Mouse (Mus musculus) G1E (cell line): ENCODE results near the gene Nckap5l. TPM values are rescaled to one million over a fixed set of nuclear protein-coding genes. Genes with fewer than 3 reads are reported as not detected.

Experiments used
- ATAC-seq: 2 replicates; pipeline ENCODE4 v1.8.0; 2016; ENCODE audit warnings: mild to moderate bottlenecking; ENCODE audit not compliant: insufficient number of reproducible peaks, poor library complexity, low FRiP score, severe bottlenecking; ENCODE audit errors: extremely low read depth
- DNase-seq: peaks from one replicate; pipeline ENCODE4 v3.0.0; 2012; ENCODE audit warnings: low spot score
- H3K27me3 ChIP-seq: 2 replicates; pipeline ENCODE4 v1.6.1; 2012; ENCODE audit warnings: mild to moderate bottlenecking, low read length, inconsistent platforms; ENCODE audit not compliant: insufficient read depth
- H3K36me3 ChIP-seq: replicated peaks from 2 replicates; pipeline ENCODE3; 2012; ENCODE audit warnings: mild to moderate bottlenecking, inconsistent platforms
- H3K4me1 ChIP-seq: 2 replicates; pipeline ENCODE4 v1.6.1; 2012; ENCODE audit warnings: low read depth, low read length, inconsistent platforms, mixed read lengths; ENCODE audit not compliant: insufficient read depth
- H3K4me3 ChIP-seq: 2 replicates; pipeline ENCODE4 v1.5.1; 2012; ENCODE audit warnings: low read depth, mild to moderate bottlenecking, inconsistent platforms, low read length, moderate library complexity, mixed read lengths
- H3K9me3 ChIP-seq: replicated peaks from 2 replicates; pipeline ENCODE4 v1.6.1; 2012; ENCODE audit warnings: inconsistent platforms
- CTCF ChIP-seq: IDR thresholded peaks from 2 replicates; pipeline ENCODE4 v1.5.1; 2012; ENCODE audit warnings: low read depth, low read length, inconsistent platforms, mixed read lengths
- GATA1 ChIP-seq: IDR thresholded peaks from 2 replicates; pipeline ENCODE4 v1.6.1; 2012; ENCODE audit warnings: borderline replicate concordance, low read length, inconsistent platforms, mixed read lengths
- GATA2 ChIP-seq: IDR thresholded peaks from 2 replicates; pipeline ENCODE4 v1.6.1; 2012; ENCODE audit warnings: low read depth, low read length, inconsistent platforms, borderline replicate concordance
- POLR2AphosphoS5 ChIP-seq: IDR thresholded peaks from 2 replicates; pipeline ENCODE4 v1.6.1; 2012; ENCODE audit warnings: low read depth, low read length, inconsistent platforms; ENCODE audit not compliant: insufficient replicate concordance
- TAL1 ChIP-seq: conservative IDR thresholded peaks from 2 replicates; pipeline ENCODE4 v1.6.1; 2012; ENCODE audit warnings: low read depth, low read length, inconsistent platforms, mixed read lengths
- polyA plus RNA-seq: library from polyadenylated mRNA; stranded (reverse); fragments of >175 nt; gene quantifications from 2 replicates; pipeline ENCODE4 v1.2.3, GENCODE M21; 2012
- total RNA-seq, 2 experiments: library from RNA; stranded (forward) in 1 of 2; stranded (reverse) in 1 of 2; fragments of 200-1000 nt in 1 of 2; fragments of >200 nt in 1 of 2; fragmentation: Nextera tagmentation in 1 of 2; gene quantifications; 2 replicates each; pipeline ENCODE4 v1.2.3; 2014 to 2017

The Nckap5l gene
- total and polyA plus RNA-seq, 3 experiments = 0.60 to 16.1 (median 15.2) TPM

DNA sequence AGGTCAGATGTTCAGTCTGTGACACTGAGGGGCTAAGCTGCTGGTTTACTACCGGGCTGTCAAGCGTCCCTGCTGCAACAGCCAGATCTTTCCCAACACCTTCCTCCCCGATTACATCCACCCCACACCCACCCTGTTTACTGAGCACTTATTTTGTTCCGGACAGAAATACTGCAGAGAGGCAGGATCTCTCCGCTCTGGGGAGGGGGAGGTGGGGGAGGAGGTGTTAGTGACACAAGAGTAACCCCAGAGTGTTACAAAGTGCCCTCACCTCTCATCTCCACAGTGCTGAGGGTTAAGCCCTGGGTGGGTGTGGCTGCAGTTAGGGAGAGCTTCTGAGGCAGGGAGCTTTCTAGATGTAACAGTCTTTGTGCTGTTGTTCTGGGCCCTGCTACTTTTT lies 42.8 kb upstream of the Nckap5l start:
- H3K27me3 ChIP-seq = peaks cover 8% of the 10 kb centered on the region

DNA sequence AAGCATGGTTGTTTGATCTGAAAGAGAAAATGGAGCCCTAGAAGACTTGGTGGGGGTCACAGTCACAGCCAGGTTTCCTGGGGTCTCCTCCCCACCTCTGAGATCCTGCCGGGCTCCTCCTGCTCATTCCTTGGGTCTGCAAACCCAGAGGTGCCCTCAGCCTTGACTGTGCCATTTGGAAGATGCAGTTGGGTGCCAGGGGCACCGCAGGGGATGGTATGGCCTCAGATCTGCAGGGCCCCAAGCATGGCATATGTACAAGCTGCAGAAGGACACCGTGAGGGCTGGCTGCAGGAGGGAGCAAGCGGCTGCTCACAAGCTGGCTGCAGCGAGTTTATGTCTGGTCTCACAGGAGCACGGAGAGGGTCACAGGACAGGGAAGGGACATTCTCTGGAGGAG lies 42.2 kb upstream of the Nckap5l start:
- H3K4me1 ChIP-seq = no peaks in the 10 kb centered on the region
- ATAC-seq (no peak), DNase-seq (no peak)
- H3K9me3 ChIP-seq = no peaks in the 10 kb centered on the region
- H3K4me3 ChIP-seq = no peak overlapping the region
- no peaks in the 10 kb centered on the region for H3K36me3 ChIP-seq
- TF ChIP-seq CTCF = no peak
- TF ChIP-seq TAL1 = no peak
- TF ChIP-seq POLR2AphosphoS5 = no peak
- TF ChIP-seq GATA1 = no peak
- TF ChIP-seq GATA2 = no peak
- H3K27me3 ChIP-seq = peaks cover 10% of the 10 kb centered on the region

More for the DNA sequence above, 42.8 kb upstream of the Nckap5l start:
- Histone ChIP-seq H3K36me3 (no peaks in the 10 kb centered on the region), H3K4me3 (no peak overlapping the region), H3K9me3 (no peaks in the 10 kb centered on the region), H3K4me1 (no peaks in the 10 kb centered on the region)
- TF ChIP-seq GATA2 = no peak
- no peak for TF ChIP-seq GATA1
- no peak for TF ChIP-seq CTCF
- TF ChIP-seq TAL1 = no peak
- DNase-seq (no peak), ATAC-seq (no peak)

DNA sequence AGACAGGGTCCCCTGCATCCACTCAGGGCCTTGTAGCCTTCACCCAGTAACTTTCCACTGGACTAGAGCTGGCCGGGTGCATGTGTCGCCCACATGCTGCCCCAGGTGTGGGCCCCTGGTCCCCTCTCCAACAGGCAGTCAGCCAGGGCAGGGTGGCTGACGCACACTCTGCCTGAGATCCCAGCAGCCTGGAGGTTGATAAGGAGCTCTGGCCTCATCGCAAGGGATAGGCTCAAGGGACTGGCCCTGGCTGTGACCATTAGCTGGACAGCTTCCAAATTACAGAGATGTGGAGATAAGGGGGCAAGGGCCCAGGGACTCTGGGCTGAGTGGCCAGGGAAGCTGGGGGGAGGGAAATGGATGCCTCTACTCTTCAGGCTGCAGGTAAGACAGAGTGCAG lies 41.2 kb upstream of the Nckap5l start:
- TF ChIP-seq TAL1 (no peak), CTCF (no peak), POLR2AphosphoS5 (no peak), GATA2 (no peak), GATA1 (no peak)
- H3K27me3 ChIP-seq = peaks cover 18% of the 10 kb centered on the region

GRCm38 (mm10) chr15:99498356-99498755 lies 40.8 kb upstream of the Nckap5l start:
- ATAC-seq = no peak

More for the DNA sequence above, 41.2 kb upstream of the Nckap5l start:
- Histone ChIP-seq H3K36me3 (no peaks in the 10 kb centered on the region), H3K9me3 (no peaks in the 10 kb centered on the region), H3K4me1 (no peaks in the 10 kb centered on the region), H3K4me3 (no peak overlapping the region)
- ATAC-seq = no peak
- no peak for DNase-seq

GRCm38 (mm10) chr15:99497527-99498242 lies 40.1 kb upstream of the Nckap5l start:
- Histone ChIP-seq H3K4me1 (no peaks in the 10 kb centered on the region), H3K4me3 (no peak overlapping the region), H3K36me3 (no peaks in the 10 kb centered on the region), H3K27me3 (peaks cover 26% of the 10 kb centered on the region), H3K9me3 (no peaks in the 10 kb centered on the region)
- ATAC-seq (no peak), DNase-seq (no peak)
- no peak for TF ChIP-seq TAL1
- no peak for TF ChIP-seq CTCF
- TF ChIP-seq POLR2AphosphoS5 = no peak
- no peak for TF ChIP-seq GATA2
- no peak for TF ChIP-seq GATA1

More at GRCm38 (mm10) chr15:99498356-99498755, 40.8 kb upstream of the Nckap5l start:
- H3K9me3 ChIP-seq = no peaks in the 10 kb centered on the region
- H3K27me3 ChIP-seq = peaks cover 22% of the 10 kb centered on the region
- no peak for DNase-seq
- H3K4me3 ChIP-seq = no peak overlapping the region
- no peak for TF ChIP-seq TAL1
- TF ChIP-seq GATA1 = no peak
- no peak for TF ChIP-seq CTCF
- TF ChIP-seq GATA2 = no peak
- TF ChIP-seq POLR2AphosphoS5 = no peak
- no peaks in the 10 kb centered on the region for H3K36me3 ChIP-seq
- no peaks in the 10 kb centered on the region for H3K4me1 ChIP-seq

DNA sequence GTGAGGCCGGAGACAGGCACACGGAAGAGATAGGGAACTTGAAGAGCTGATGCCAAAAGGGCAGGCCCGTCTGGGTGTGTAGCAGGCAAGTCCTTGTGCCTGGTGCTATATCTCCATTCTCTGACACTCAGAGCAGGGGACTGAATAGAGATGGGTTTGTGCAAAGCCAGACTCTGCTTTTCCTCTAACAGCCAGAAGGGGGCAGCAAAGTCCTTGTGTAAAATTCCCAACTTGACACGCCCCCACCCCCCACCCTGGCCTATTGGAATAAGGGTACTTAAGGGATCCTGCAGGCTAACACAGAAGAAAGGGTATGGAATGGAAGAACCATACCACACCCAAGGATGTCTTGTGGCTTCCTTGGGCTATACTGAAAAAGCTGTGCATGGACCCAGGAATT lies 39.5 kb upstream of the Nckap5l start:
- DNase-seq (peak; percentile 48), ATAC-seq (no peak)
- Histone ChIP-seq H3K4me1 (no peaks in the 10 kb centered on the region), H3K36me3 (no peaks in the 10 kb centered on the region), H3K4me3 (no peak overlapping the region), H3K27me3 (peaks cover 31% of the 10 kb centered on the region), H3K9me3 (no peaks in the 10 kb centered on the region)
- TF ChIP-seq TAL1 (no peak), CTCF (peak; percentile 65)
